Mouse (Mus musculus) kidney, embryonic 14.5 days (tissue): ENCODE measurements around the gene Ska2. TPM values are rescaled to one million over a fixed set of nuclear protein-coding genes. Genes with fewer than 3 reads are reported as not detected.

Source experiments
- ATAC-seq: fragments of 200-750 bp; cut with Nextera tagmentation; 2 replicates; pipeline ENCODE4 v1.8.0; 2017; ENCODE audit warnings: moderate number of reproducible peaks, mild to moderate bottlenecking, moderate TSS enrichment, moderate library complexity; ENCODE audit not compliant: low FRiP score, low TSS enrichment
- H3K27ac ChIP-seq: fragments of 300-500 bp; sonication (generic); 2 replicates; pipeline ENCODE4 v1.5.1; 2014; ENCODE audit warnings: low read depth, mild to moderate bottlenecking, low read length, moderate library complexity, mixed read lengths
- H3K27me3 ChIP-seq: fragments of 300-500 bp; sonication (generic); 2 replicates; pipeline ENCODE4 v1.6.1; 2014; ENCODE audit warnings: mild to moderate bottlenecking, low read length; ENCODE audit not compliant: control insufficient read depth, insufficient read depth
- H3K36me3 ChIP-seq: fragments of 300-500 bp; sonication (generic); 2 replicates; pipeline ENCODE4 v1.6.1; 2014; ENCODE audit warnings: low read length, mixed read lengths; ENCODE audit not compliant: control insufficient read depth, insufficient read depth
- H3K4me1 ChIP-seq: fragments of 300-500 bp; sonication (generic); 2 replicates; pipeline ENCODE4 v1.6.1; 2014; ENCODE audit warnings: low read length, mixed read lengths; ENCODE audit not compliant: control insufficient read depth, insufficient read depth
- H3K4me2 ChIP-seq: fragments of 300-500 bp; sonication (generic); replicated peaks from 2 replicates; pipeline ENCODE4 v1.6.1; 2014; ENCODE audit warnings: low read depth, mild to moderate bottlenecking, low read length
- H3K4me3 ChIP-seq: fragments of 300-500 bp; sonication (generic); 2 replicates; pipeline ENCODE4 v1.5.1; 2014; ENCODE audit warnings: mild to moderate bottlenecking, low read length
- H3K9ac ChIP-seq: fragments of 300-500 bp; sonication (generic); 2 replicates; pipeline ENCODE4 v1.6.1; 2014; ENCODE audit warnings: low read depth, mild to moderate bottlenecking, low read length, moderate library complexity
- H3K9me3 ChIP-seq: fragments of 300-500 bp; sonication (generic); 2 replicates; pipeline ENCODE4 v1.6.1; 2016; ENCODE audit warnings: low read length; ENCODE audit not compliant: control insufficient read depth
- WGBS: fragments of 180-500 bp; shearing (Covaris S2); extraction: QIAGEN DNeasy Blood & Tissue Kit; methylation state at CpG from one replicate; pipeline ENCODE4 v1.1.7; 2014; 5-methylcytosine and 5-hydroxymethylcytosine counted together
- polyA plus RNA-seq: library from polyadenylated mRNA; unstranded; fragments of >200 nt; fragmentation: Nextera tagmentation; extraction: Ambion mirVana; gene quantifications from 2 replicates; pipeline ENCODE4 v1.2.1, GENCODE M21; 2014

Ska2 gene
- polyA plus RNA-seq, 1 experiment from 2014 or later, result 70.5 TPM

DNA sequence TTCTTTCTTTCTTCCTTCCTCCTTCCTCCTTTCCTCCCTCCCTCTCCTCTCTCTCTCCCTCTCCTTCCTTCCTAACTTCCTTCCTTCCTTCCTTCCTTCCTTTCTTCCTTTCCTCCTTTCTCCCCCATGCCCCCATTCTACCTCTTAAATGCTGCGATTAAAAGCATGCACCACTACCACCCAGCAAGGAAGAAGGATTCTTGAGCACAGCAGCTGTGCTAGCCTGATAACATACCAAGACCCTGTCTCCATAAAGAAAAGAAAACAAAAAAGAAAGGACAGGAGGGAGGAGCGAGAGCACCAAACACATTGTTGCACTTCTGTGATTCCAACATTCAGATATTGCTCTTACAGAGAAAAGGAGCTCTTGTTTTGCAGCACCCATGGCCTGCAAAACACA is 21.9 kb upstream of the Ska2 start:
- Histone ChIP-seq H3K9me3 (no peaks in the 10 kb centered on the region), H3K9ac (peak overlapping the region; percentile 74; the same call in 1 of the 2 replicates)
- no peak for ATAC-seq

DNA sequence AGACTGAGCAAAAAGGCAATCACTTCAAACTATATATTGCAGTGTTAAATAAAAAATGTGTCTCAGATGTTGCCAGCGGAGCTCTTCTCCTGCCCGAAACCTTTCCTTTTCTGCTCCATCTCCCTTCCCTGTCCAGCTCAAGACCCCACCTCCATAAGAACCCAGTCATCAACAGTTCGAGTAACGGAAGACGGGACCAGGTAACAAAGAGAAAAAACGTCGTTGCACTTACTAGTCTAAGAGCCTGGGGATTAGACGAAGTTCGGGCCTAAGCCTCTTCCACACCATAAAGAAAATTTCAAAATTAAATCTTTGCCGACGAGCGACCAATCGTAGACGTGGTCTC is 652 bp upstream of the Ska2 start, which contains the start of gene Prr11:
Prr11 (minus strand) TSS at position 300 of the 346 bp plus-strand sequence.
- no peaks in the 10 kb centered on the region for H3K27me3 ChIP-seq
- WGBS, result 0% methylated on average over 14 of the region's 14 CpGs
- peaks cover 11% of the 10 kb centered on the region; the same call in 1 of the 2 replicates for H3K4me1 ChIP-seq
- H3K4me3 ChIP-seq, result peak within 1 kb of the TSS; percentile 87
- H3K4me2 ChIP-seq, result peak within 1 kb of the TSS; percentile 60
- peaks cover 39% of the 10 kb centered on the region for H3K36me3 ChIP-seq
- H3K9ac ChIP-seq, result peak within 1 kb of the TSS; percentile 94
- peak within 1 kb of the TSS; percentile 99 for H3K27ac ChIP-seq
- no peaks in the 10 kb centered on the region for H3K9me3 ChIP-seq
- no peak for ATAC-seq

More for the DNA sequence above, 21.9 kb upstream of the Ska2 start:
- no peaks in the 10 kb centered on the region for H3K27me3 ChIP-seq
- peak overlapping the region; percentile 74 for H3K4me2 ChIP-seq
- 67% methylated on average over 2 of the region's 2 CpGs for WGBS
- peak overlapping the region; percentile 75 for H3K4me3 ChIP-seq
- H3K27ac ChIP-seq, result no peak overlapping the region
- peaks cover 45% of the 10 kb centered on the region for H3K36me3 ChIP-seq
- peaks cover 12% of the 10 kb centered on the region for H3K4me1 ChIP-seq

DNA sequence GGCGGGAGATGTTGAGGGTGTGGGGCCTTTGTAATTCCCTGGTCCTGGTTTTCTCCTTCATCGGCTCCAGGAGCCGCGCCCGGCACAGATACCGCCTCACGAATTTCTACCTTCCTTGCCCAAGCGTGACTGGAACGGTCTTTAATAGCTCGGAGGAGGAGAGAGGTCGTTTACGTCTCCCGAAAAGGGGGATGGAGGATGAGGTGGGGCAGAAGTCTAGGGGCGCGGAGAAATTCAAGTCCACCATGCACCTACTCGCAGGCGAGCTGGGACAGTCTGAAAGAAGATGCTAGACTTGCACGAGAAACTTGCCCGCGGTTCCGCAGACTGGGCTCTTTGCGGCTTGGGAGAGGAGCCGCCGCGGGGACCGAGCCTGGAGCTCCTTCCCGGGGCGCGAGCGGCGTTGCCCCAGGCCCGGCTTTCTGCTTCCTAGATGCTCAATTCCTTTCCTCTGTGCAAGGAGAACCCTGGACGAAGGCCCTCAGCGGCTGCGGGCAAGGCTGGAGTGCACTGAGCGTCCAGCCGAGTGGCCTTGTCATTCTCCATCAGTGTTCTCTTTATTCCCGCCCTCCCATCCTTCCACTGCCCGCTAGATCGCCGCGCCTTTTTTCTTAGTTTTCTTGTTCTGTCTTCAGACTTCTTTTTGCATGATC is 611 bp downstream of the Ska2 start:
- H3K9ac ChIP-seq, result peak overlapping the region; percentile 94
- peaks cover 38% of the 10 kb centered on the region for H3K36me3 ChIP-seq
- peaks cover 11% of the 10 kb centered on the region; the same call in 1 of the 2 replicates for H3K4me1 ChIP-seq
- ATAC-seq, result no peak; the same call in none of the 2 replicates
- H3K4me2 ChIP-seq, result peak overlapping the region; percentile 60
- under 1% methylated on average over 42 of the region's 42 CpGs for WGBS
- H3K27ac ChIP-seq, result peak overlapping the region; percentile 99
- peak overlapping the region; percentile 87 for H3K4me3 ChIP-seq
- no peaks in the 10 kb centered on the region for H3K9me3 ChIP-seq
- H3K27me3 ChIP-seq, result no peaks in the 10 kb centered on the region

DNA sequence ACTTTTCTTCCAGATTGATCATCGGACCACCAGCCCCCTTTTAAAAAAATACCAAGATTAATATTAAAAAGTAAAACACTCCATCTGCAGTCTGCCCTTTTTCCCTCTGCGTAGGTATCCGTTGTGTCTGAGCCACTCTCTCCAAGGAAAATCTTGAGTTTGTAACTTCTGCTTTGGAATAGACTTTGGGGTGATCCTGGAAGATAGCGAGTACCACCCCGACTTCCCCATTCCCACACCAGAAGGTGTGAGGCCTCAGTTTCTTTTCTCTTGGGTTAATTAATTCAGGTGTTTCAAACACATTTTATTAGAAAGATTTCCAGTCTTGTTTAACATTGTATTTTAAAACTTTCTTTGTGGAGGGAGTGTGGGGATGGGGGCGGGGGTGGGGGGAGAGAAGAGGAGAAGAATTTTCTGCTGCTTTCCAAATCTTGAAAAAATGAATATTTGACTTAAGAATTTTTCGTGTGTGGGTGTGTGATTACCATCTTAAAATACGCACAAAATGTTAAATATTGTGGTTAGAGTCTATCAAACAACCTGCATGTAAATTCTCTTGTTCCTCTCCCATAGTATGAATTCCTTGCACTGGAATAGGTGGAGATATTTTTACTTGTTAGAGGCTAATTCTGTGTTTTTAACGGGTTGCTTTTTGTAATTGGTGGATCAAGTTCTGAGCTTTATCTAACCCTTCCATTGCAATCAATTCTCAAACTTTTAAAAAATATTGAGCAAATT is 1.3 kb downstream of the Ska2 start:
- 6% methylated on average over 9 of the region's 9 CpGs for WGBS
- peak overlapping the region; percentile 60 for H3K4me2 ChIP-seq
- peaks cover 39% of the 10 kb centered on the region for H3K36me3 ChIP-seq
- peak overlapping the region; percentile 94 for H3K9ac ChIP-seq
- peaks cover 11% of the 10 kb centered on the region; the same call in 1 of the 2 replicates for H3K4me1 ChIP-seq
- H3K9me3 ChIP-seq, result no peaks in the 10 kb centered on the region
- ATAC-seq, result no peak
- peak overlapping the region; percentile 87 for H3K4me3 ChIP-seq
- H3K27ac ChIP-seq, result peak overlapping the region; percentile 99
- H3K27me3 ChIP-seq, result no peaks in the 10 kb centered on the region

DNA sequence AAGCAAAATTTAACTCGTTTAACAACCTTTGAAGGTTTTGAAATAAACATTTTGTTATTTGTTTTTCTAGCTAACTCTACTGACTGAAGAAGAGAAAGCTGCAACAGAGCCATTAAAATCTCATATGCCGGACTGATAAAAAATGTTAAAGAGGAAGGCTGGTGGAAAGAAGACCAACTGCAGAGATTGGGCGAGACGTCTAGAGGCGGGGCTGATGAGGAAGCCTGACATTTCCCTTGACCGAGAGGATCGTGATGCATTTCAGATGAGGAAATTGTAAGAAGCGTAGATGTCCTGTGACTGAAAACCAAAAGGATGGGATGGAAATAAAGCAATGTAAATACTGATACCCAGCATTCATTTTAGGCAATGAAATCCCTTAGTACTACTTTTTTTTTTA is 12.8 kb downstream of the Ska2 start:
- Histone ChIP-seq H3K4me1 (no peaks in the 10 kb centered on the region; the same call in none of the 2 replicates), H3K9ac (no peak overlapping the region), H3K36me3 (peaks cover 66% of the 10 kb centered on the region)

DNA sequence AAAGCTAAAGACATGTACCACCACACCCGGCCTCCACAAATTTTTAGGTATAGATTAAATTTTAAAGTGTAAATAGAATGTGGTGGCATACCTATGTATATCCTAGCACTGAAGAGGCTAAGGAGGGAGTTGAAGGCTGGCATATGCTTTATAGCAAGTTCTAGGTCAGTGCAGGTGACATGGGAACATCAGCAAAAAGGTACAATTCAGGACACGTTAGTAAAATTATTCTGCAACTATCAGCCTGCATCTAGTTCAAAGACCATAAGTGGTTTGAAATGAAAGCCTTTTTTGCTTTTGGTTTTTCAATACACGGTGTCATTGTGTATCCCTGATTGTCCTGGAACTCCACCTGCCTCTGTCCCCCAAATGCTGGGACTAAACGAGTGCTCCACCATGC is 16.5 kb downstream of the Ska2 start:
- no peak for ATAC-seq
- H3K9me3 ChIP-seq, result no peaks in the 10 kb centered on the region
- H3K4me3 ChIP-seq, result no peak overlapping the region; the same call in 1 of the 2 replicates
- H3K27me3 ChIP-seq, result no peaks in the 10 kb centered on the region
- WGBS, result 51% methylated on average over 4 of the region's 4 CpGs
- no peak overlapping the region for H3K27ac ChIP-seq
- H3K36me3 ChIP-seq, result peaks cover 42% of the 10 kb centered on the region
- no peaks in the 10 kb centered on the region; the same call in none of the 2 replicates for H3K4me1 ChIP-seq
- peak overlapping the region; percentile 51 for H3K4me2 ChIP-seq
- H3K9ac ChIP-seq, result peak overlapping the region; percentile 62; the same call in 1 of the 2 replicates

More for the DNA sequence above, 12.8 kb downstream of the Ska2 start:
- 90% methylated on average over 8 of the region's 8 CpGs for WGBS
- H3K4me3 ChIP-seq, result no peak overlapping the region
- no peak overlapping the region for H3K4me2 ChIP-seq
- no peaks in the 10 kb centered on the region for H3K9me3 ChIP-seq
- no peak overlapping the region for H3K27ac ChIP-seq
- ATAC-seq, result no peak
- no peaks in the 10 kb centered on the region for H3K27me3 ChIP-seq

DNA sequence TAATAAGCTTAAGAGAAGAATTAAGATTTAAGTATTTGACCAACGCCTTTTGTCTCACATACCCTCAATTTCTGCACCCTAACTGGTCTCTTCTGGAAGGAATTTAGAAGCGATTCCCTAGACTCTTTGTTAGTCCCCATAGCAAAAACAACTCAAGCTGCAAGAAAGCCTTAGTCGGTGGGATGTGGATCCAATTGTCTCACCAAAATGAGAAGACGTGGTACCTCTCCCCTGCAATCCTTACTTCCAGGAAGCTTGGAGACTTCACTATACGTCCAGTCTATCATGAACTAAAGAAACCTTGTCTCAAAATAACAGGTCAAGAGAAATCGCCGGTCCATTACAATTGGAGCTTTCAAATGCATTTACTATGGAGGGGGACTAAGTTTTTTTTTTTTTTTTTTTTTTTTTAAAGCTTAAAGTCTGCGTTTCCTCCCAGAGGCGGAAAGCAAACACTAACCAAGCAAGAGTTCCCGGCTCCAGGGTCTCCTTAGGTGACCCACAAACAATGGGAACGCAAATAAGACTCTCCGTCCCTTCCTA is 17.3 kb downstream of the Ska2 start:
- Histone ChIP-seq H3K27ac (peak overlapping the region; percentile 86), H3K9ac (peak overlapping the region; percentile 62; the same call in 1 of the 2 replicates), H3K4me3 (peak overlapping the region; percentile 76), H3K9me3 (no peaks in the 10 kb centered on the region), H3K4me2 (peak overlapping the region; percentile 51), H3K27me3 (no peaks in the 10 kb centered on the region), H3K36me3 (peaks cover 40% of the 10 kb centered on the region), H3K4me1 (no peaks in the 10 kb centered on the region; the same call in none of the 2 replicates)
- ATAC-seq, result no peak
- WGBS, result 2% methylated on average over 12 of the region's 12 CpGs

DNA sequence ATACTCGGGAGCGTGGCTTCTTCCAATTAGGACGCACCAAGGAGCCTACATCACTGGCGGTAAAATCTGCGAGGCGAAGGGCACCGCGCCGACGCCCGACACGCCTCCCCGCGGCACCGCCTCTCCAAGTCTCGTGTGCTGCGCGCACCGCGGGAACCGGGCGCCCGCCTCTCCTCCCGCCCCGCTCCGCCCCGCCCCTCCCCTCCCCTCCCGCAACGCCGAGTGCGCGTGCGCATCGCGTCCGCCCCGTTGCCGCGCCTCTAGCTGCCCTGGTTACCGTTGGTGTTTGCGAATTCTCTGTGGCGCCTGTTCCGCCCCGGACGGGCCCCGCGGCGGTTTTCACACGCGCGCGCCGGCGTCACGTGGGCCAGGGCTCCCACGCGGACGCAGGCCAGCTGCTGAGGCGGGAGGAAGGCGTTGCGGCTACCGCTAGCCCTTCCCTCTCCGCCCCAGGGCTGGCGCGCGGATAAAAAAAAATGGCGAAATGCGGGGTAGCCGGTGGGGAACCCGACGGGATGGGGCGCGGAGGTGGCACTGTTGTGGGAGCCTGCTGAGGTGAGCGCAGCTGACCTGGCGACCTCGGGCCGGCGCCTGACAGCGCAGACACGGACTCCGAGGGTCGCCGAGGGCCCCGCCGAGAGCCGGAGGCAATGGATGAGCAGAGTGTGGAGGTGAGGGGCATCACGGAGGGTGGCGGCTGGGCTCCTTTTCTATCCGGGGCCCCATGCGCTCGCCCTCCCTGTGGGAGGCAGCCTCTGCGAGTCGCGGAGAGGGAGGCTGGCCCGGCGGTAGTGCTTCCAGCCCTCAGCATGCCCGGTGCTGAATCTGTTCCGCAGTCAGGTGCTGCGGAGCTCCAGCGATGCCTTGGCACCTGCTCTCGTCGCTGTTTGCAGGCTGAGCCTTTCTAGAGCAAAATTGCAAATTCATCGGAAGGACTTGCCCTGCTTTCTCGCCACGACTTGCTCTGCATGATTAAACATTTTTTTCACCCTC is 18.1 kb downstream of the Ska2 start, which contains the start of gene Trim37:
Trim37 (plus strand) TSS at position 254 of the 993 bp plus-strand sequence.
- H3K9me3 ChIP-seq, result no peaks in the 10 kb centered on the region
- peak; percentile 95 for ATAC-seq
- H3K4me2 ChIP-seq, result peak within 1 kb of the TSS; percentile 51
- H3K36me3 ChIP-seq, result peaks cover 35% of the 10 kb centered on the region
- H3K27ac ChIP-seq, result peak within 1 kb of the TSS; percentile 86
- H3K4me3 ChIP-seq, result peak within 1 kb of the TSS; percentile 76
- WGBS, result under 1% methylated on average over 91 of the region's 105 CpGs
- peak within 1 kb of the TSS; percentile 62 for H3K9ac ChIP-seq
- no peaks in the 10 kb centered on the region for H3K27me3 ChIP-seq
- no peaks in the 10 kb centered on the region; the same call in none of the 2 replicates for H3K4me1 ChIP-seq
